Mouse (Mus musculus): ENCODE measurements at regions not wholly inside any gene's neighbourhood (a gene's known extent, or its start where the extent isn't known, plus 50 kb on each side); places are given as distances from the start of the nearest gene placed in this dataset.
A peak's percentile ranks its signal among the peaks of the same experiment; 100 is the strongest.

DNA sequence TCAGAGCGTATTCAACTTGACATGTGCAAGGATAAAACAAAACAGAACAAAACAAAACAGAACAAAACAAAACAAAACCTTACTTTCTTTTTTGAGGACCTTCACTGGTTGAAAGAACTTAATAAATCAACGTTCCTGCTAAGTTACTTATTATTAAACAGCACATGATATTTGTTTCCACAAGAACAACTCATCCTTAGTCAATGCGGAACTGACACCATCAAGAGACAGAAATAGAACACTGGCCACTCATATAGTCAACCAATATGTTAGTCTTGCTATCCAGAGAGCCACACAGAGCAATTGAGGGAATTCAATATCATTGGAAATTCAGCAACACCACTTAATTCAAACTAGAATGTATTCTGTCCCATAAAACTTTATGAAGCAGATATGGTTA, 132.4 kb downstream of the Ifng start:
- Histone ChIP-seq H3K9ac (no peak overlapping the region), H3K4me2 (no peak overlapping the region), H3K27me3 (no peaks in the 10 kb centered on the region), H3K4me3 (replicated peaks) (no peak overlapping the region), H3K4me1 (no peaks in the 10 kb centered on the region), H3K36me3 (no peaks in the 10 kb centered on the region), H3K27ac (no peak overlapping the region), H3K9me3 (replicated peaks) (no peaks in the 10 kb centered on the region)
- WGBS = 60% methylated on average over 3 of the region's 3 CpGs
- ATAC-seq (replicated peaks; ENCODE audit: low FRiP score) = no peak

DNA sequence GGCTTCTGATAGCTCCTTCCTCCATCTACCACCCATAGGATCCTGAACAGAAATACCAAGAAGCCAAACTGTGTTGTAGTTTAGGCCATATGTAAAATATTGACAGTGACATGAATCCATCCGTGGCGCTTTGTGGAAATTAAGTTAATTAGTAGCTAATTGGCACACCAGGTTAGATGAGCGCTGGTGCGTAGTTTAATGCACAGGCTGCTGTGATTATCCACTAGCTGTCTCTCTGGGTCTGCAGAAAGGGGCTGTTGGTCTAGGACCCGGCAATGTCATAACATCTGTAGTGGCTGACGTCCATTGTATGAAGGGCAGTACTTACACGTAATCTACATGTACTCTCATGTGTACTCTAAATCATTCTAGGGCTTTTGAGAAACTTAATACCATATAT, 134.7 kb downstream of the Ifng start:
- H3K27ac ChIP-seq = no peak overlapping the region
- no peak overlapping the region for H3K4me2 ChIP-seq
- no peak for ATAC-seq (replicated peaks; ENCODE audit: low FRiP score)
- no peaks in the 10 kb centered on the region for H3K27me3 ChIP-seq
- H3K4me3 ChIP-seq (replicated peaks) = no peak overlapping the region
- no peaks in the 10 kb centered on the region for H3K36me3 ChIP-seq
- H3K4me1 ChIP-seq = no peaks in the 10 kb centered on the region
- H3K9me3 ChIP-seq (replicated peaks) = no peaks in the 10 kb centered on the region
- 76% methylated on average over 7 of the region's 7 CpGs for WGBS
- H3K9ac ChIP-seq = no peak overlapping the region

DNA sequence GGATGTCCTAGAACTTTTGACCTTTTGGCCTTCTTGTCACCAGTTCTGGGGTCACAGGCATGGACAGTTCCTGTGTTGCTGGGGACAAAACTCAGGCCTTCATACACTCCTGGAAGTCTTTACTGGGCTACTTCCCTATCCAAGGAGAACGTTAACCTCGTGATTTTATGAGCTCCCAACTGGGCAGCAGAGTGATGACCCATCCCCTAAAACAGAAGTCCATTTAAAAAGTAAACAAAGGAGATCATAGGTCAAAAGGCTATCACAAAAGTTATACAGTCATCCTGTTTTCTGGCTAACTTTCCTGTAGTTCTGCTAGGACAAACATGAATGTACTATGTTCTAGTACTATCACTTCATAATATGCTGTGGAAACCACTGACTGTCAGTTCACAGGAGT, 140.5 kb downstream of the Ifng start:
- Histone ChIP-seq H3K27me3 (no peaks in the 10 kb centered on the region), H3K36me3 (no peaks in the 10 kb centered on the region), H3K27ac (no peak overlapping the region), H3K4me3 (replicated peaks) (no peak overlapping the region), H3K9ac (no peak overlapping the region), H3K9me3 (replicated peaks) (no peaks in the 10 kb centered on the region), H3K4me2 (no peak overlapping the region), H3K4me1 (no peaks in the 10 kb centered on the region)
- ATAC-seq (replicated peaks; ENCODE audit: low FRiP score) = no peak
- WGBS = 39% methylated on average over 2 of the region's 2 CpGs

- Histone ChIP-seq H3K9ac (no peak overlapping the region), H3K9me3 (replicated peaks) (no peaks in the 10 kb centered on the region), H3K36me3 (no peaks in the 10 kb centered on the region), H3K4me1 (no peaks in the 10 kb centered on the region), H3K27me3 (no peaks in the 10 kb centered on the region), H3K4me3 (replicated peaks) (no peak overlapping the region), H3K4me2 (no peak overlapping the region), H3K27ac (no peak overlapping the region)
- WGBS = 80% methylated on average over 4 of the region's 4 CpGs
- ATAC-seq (replicated peaks; ENCODE audit: low FRiP score) = no peak
Measured at GRCm38 (mm10) chr10:118585821-118586220, 145.0 kb downstream of the Ifng start.

- Histone ChIP-seq H3K27ac (no peak overlapping the region), H3K4me2 (no peak overlapping the region), H3K36me3 (no peaks in the 10 kb centered on the region), H3K4me1 (no peaks in the 10 kb centered on the region), H3K27me3 (no peaks in the 10 kb centered on the region), H3K9ac (no peak overlapping the region), H3K4me3 (replicated peaks) (no peak overlapping the region), H3K9me3 (replicated peaks) (no peaks in the 10 kb centered on the region)
- WGBS = 58% methylated on average over 8 of the region's 8 CpGs
- no peak for ATAC-seq (replicated peaks; ENCODE audit: low FRiP score)
Measured at GRCm38 (mm10) chr10:118588198-118588597, 147.4 kb downstream of the Ifng start.

GRCm38 (mm10) chr10:118592648-118593368, 152.0 kb downstream of the Ifng start:
- H3K27me3 ChIP-seq = no peaks in the 10 kb centered on the region
- WGBS = 32% methylated on average over 16 of the region's 16 CpGs
- H3K9ac ChIP-seq = no peak overlapping the region
- 0 out of 2 replicates have a peak, but pooled peaks have one; percentile 29 for ATAC-seq (replicated peaks; ENCODE audit: low FRiP score)
- 0 out of 2 replicates have a peak, but pooled peaks cover 6% of the 10 kb centered on the region for H3K4me1 ChIP-seq
- no peak overlapping the region for H3K4me3 ChIP-seq (replicated peaks)
- H3K36me3 ChIP-seq = no peaks in the 10 kb centered on the region
- no peak overlapping the region for H3K4me2 ChIP-seq
- H3K27ac ChIP-seq = no peak overlapping the region
- H3K9me3 ChIP-seq (replicated peaks) = no peaks in the 10 kb centered on the region

DNA sequence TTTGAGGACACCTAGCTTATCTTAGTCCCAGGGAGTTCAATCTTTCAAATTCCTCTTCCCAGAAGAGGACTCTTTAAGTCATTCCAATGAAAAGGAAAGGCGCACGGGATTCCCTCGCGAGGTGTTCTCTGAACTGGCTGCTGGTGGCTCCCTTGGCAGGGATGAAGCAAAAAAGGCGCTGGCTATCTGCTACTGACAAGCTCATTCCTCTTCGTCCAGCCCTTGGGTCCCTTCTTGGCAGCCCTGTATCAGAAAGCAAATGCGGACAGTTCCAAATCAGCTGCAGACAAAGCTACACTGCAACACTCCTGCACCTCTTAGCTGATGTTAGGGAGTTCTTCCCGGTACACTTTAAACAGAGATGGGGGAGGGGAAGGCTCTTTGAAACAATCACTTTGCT, 155.4 kb downstream of the Ifng start:
- no peak overlapping the region for H3K9ac ChIP-seq
- no peak overlapping the region for H3K27ac ChIP-seq
- H3K4me2 ChIP-seq = no peak overlapping the region
- H3K27me3 ChIP-seq = no peaks in the 10 kb centered on the region
- 60% methylated on average over 8 of the region's 8 CpGs for WGBS
- ATAC-seq (replicated peaks; ENCODE audit: low FRiP score) = no peak
- 0 out of 2 replicates have a peak, but pooled peaks cover 6% of the 10 kb centered on the region for H3K4me1 ChIP-seq
- H3K9me3 ChIP-seq (replicated peaks) = no peaks in the 10 kb centered on the region
- H3K4me3 ChIP-seq (replicated peaks) = no peak overlapping the region
- no peaks in the 10 kb centered on the region for H3K36me3 ChIP-seq

GRCm38 (mm10) chr10:118598497-118598896, 157.7 kb downstream of the Ifng start:
- no peak overlapping the region for H3K4me2 ChIP-seq
- WGBS = 44% methylated on average over 4 of the region's 4 CpGs
- H3K4me3 ChIP-seq (replicated peaks) = no peak overlapping the region
- H3K9me3 ChIP-seq (replicated peaks) = no peaks in the 10 kb centered on the region
- ATAC-seq (replicated peaks; ENCODE audit: low FRiP score) = no peak; the same call in 1 of the 2 replicates
- no peak overlapping the region for H3K27ac ChIP-seq
- no peaks in the 10 kb centered on the region for H3K27me3 ChIP-seq
- H3K9ac ChIP-seq = no peak overlapping the region
- no peaks in the 10 kb centered on the region for H3K36me3 ChIP-seq
- H3K4me1 ChIP-seq = 0 out of 2 replicates have a peak, but pooled peaks cover 6% of the 10 kb centered on the region

GRCm38 (mm10) chr10:118599197-118599596, 158.4 kb downstream of the Ifng start:
- H3K36me3 ChIP-seq = no peaks in the 10 kb centered on the region
- no peak for ATAC-seq (replicated peaks; ENCODE audit: low FRiP score)
- H3K9me3 ChIP-seq (replicated peaks) = no peaks in the 10 kb centered on the region
- WGBS = 89% methylated on average over 5 of the region's 5 CpGs
- H3K27ac ChIP-seq = no peak overlapping the region
- 0 out of 2 replicates have a peak, but pooled peaks cover 6% of the 10 kb centered on the region for H3K4me1 ChIP-seq
- H3K9ac ChIP-seq = no peak overlapping the region
- H3K27me3 ChIP-seq = no peaks in the 10 kb centered on the region
- H3K4me3 ChIP-seq (replicated peaks) = no peak overlapping the region
- H3K4me2 ChIP-seq = no peak overlapping the region

DNA sequence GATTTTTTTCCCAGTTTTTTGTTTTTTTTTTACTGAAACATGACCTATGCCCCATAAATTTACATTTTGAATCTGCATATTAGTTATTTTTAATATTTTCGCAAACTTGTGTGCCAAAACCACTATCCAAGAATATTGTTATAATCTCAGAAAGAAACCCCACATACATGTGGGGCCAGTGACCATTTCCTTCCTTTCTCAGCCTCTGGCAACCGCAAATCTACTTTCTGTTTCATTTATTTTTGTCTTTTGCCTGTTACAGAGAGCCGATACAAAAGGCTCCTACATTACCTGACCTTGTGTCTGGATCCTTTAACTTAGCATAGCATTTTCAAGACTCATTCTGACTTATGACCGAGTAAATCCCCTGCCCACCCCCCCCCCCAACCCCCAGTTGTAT, 158.8 kb downstream of the Ifng start:
- Histone ChIP-seq H3K27ac (no peak overlapping the region), H3K4me2 (no peak overlapping the region), H3K9me3 (replicated peaks) (no peaks in the 10 kb centered on the region), H3K9ac (no peak overlapping the region), H3K27me3 (no peaks in the 10 kb centered on the region), H3K36me3 (no peaks in the 10 kb centered on the region), H3K4me1 (0 out of 2 replicates have a peak, but pooled peaks cover 6% of the 10 kb centered on the region), H3K4me3 (replicated peaks) (no peak overlapping the region)
- ATAC-seq (replicated peaks; ENCODE audit: low FRiP score) = no peak
- WGBS = 84% methylated on average over 4 of the region's 4 CpGs

DNA sequence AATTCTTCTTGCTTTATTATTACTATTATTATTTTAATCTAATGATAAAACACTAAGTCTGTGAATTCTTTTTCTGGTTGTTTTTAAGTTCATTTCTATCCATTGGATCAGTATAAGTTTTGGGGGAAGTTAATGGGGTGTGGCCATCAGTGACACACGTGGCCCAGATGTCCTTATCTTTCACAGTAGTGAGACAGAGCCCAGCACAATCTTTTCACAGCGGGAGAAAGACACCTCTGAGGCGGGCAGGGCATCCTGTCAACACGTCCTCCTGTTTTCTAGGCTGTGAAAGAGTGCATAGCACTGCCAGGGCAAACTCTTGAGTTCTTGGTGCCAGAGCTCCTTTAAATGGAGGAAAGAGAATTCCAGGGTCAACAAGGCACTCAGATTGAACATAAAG, 162.1 kb downstream of the Ifng start:
- H3K27me3 ChIP-seq = no peaks in the 10 kb centered on the region
- no peaks in the 10 kb centered on the region for H3K9me3 ChIP-seq (replicated peaks)
- no peak overlapping the region for H3K4me3 ChIP-seq (replicated peaks)
- ATAC-seq (replicated peaks; ENCODE audit: low FRiP score) = no peak
- H3K36me3 ChIP-seq = no peaks in the 10 kb centered on the region
- H3K4me2 ChIP-seq = no peak overlapping the region
- no peaks in the 10 kb centered on the region for H3K4me1 ChIP-seq
- WGBS = 68% methylated on average over 4 of the region's 4 CpGs
- H3K27ac ChIP-seq = no peak overlapping the region
- H3K9ac ChIP-seq = no peak overlapping the region

- no peak for ATAC-seq (replicated peaks; ENCODE audit: low FRiP score)
- no peak overlapping the region for H3K4me3 ChIP-seq (replicated peaks)
- H3K27ac ChIP-seq = no peak overlapping the region
- H3K36me3 ChIP-seq = no peaks in the 10 kb centered on the region
- no peaks in the 10 kb centered on the region for H3K27me3 ChIP-seq
- H3K9me3 ChIP-seq (replicated peaks) = no peaks in the 10 kb centered on the region
- 82% methylated on average over 13 of the region's 13 CpGs for WGBS
- no peak overlapping the region for H3K9ac ChIP-seq
- H3K4me2 ChIP-seq = no peak overlapping the region
- H3K4me1 ChIP-seq = no peaks in the 10 kb centered on the region
Measured at GRCm38 (mm10) chr10:118603857-118604414, 163.1 kb downstream of the Ifng start.
